Mouse (Mus musculus) stomach, postnatal 0 days (tissue): Measurements from ENCODE around the gene Bahcc1.

ENCODE experiments used
- CTCF ChIP-seq: IDR thresholded peaks from 2 replicates; pipeline ENCODE4 v1.5.1; 2016; ENCODE audit warnings: antibody characterized with exemption, low read depth, mild to moderate bottlenecking, moderate library complexity
- EP300 ChIP-seq: optimal IDR thresholded peaks from 2 replicates; pipeline ENCODE3; 2016; ENCODE audit warnings: antibody characterized with exemption

- no peak for TF ChIP-seq CTCF
- no peak for TF ChIP-seq EP300
Measured at GRCm38 (mm10) chr11:120186145-120186740, 46.5 kb upstream of the Bahcc1 start.
